Mouse (Mus musculus): ENCODE measurements around the gene Med22. TPM values are rescaled to one million over a fixed set of nuclear protein-coding genes. Genes with fewer than 3 reads are reported as not detected.
"Not testable (repeated sequence)": the region's sequence is repeated elsewhere in the genome, so short reads cannot be mapped to it uniquely, and the experiment has no call there.

The Med22 gene
- polyA plus RNA-seq, 1 experiment, result 30.3 TPM

DNA sequence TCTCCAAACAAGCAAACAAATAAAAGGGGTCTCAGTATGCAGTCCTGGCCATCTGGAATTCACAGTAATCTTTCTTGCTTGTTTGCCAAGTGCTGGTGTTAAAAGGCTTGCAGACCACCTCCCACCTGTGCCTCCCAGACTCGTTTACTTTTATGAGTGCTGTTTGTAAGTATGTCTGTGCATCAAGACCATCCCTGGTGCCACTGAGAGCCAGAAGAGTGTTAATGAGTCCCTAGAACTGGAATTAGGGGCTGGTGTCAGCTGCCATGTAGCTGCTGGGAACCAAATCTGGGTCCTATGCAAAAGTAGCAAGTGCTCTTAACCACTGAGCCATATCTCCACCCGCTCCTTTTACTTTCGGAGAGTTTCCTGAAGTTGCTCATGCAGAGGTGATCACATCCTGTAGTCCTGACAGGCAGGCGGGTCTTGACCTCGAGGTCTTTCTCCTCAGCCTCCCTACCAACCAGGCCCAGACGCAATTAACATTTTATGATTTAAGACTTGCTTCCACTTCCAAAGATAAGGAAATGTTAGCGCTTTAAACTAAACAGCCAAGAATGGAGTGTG is 8.6 kb downstream of the Med22 start:
- TF ChIP-seq CTCF (IDR thresholded peaks at IDR 0.05; ENCODE audit: control insufficient read depth, insufficient read depth, insufficient replicate concordance, low read depth, low read length), result no peak
- TF ChIP-seq POLR2A (IDR thresholded peaks at IDR 0.05; ENCODE audit: control insufficient read depth, low read depth, low read length), result no peak
- peak overlapping the region; percentile 99 for H3K4me3 ChIP-seq (ENCODE audit: control insufficient read depth, low read depth, low read length)
- peaks cover 3% of the 10 kb centered on the region for H3K36me3 ChIP-seq (ENCODE audit: control insufficient read depth, insufficient read depth, low read length)
- peaks cover 4% of the 10 kb centered on the region for H3K4me1 ChIP-seq (ENCODE audit: control insufficient read depth, insufficient read depth, low read length)
- H3K27ac ChIP-seq (ENCODE audit: control insufficient read depth, insufficient read depth, low read depth, low read length), result peak overlapping the region; percentile 73; the same call in 1 of the 2 replicates
- no peaks in the 10 kb centered on the region for H3K27me3 ChIP-seq (ENCODE audit: control insufficient read depth, insufficient read depth, low read length)

- H3K36me3 ChIP-seq (ENCODE audit: control insufficient read depth, insufficient read depth, low read length), result peaks cover 3% of the 10 kb centered on the region
- no peak overlapping the region for H3K27ac ChIP-seq (ENCODE audit: control insufficient read depth, insufficient read depth, low read depth, low read length)
- no peak overlapping the region for H3K4me3 ChIP-seq (ENCODE audit: control insufficient read depth, low read depth, low read length)
- TF ChIP-seq POLR2A (IDR thresholded peaks at IDR 0.05; ENCODE audit: control insufficient read depth, low read depth, low read length) (no peak), CTCF (IDR thresholded peaks at IDR 0.05; ENCODE audit: control insufficient read depth, insufficient read depth, insufficient replicate concordance, low read depth, low read length) (no peak)
- peaks cover 4% of the 10 kb centered on the region for H3K4me1 ChIP-seq (ENCODE audit: control insufficient read depth, insufficient read depth, low read length)
- no peaks in the 10 kb centered on the region for H3K27me3 ChIP-seq (ENCODE audit: control insufficient read depth, insufficient read depth, low read length)
These were observed 9.7 kb downstream of the Med22 start for GRCm38 (mm10) chr2:26900731-26901130.

GRCm38 (mm10) chr2:26895898-26896297 is 14.6 kb downstream of the Med22 start:
- Histone ChIP-seq H3K36me3 (ENCODE audit: control insufficient read depth, insufficient read depth, low read length) (peaks cover 3% of the 10 kb centered on the region), H3K27me3 (ENCODE audit: control insufficient read depth, insufficient read depth, low read length) (no peaks in the 10 kb centered on the region)
- TF ChIP-seq POLR2A (IDR thresholded peaks at IDR 0.05; ENCODE audit: control insufficient read depth, low read depth, low read length), result no peak
- no peak for TF ChIP-seq CTCF (IDR thresholded peaks at IDR 0.05; ENCODE audit: control insufficient read depth, insufficient read depth, insufficient replicate concordance, low read depth, low read length)

DNA sequence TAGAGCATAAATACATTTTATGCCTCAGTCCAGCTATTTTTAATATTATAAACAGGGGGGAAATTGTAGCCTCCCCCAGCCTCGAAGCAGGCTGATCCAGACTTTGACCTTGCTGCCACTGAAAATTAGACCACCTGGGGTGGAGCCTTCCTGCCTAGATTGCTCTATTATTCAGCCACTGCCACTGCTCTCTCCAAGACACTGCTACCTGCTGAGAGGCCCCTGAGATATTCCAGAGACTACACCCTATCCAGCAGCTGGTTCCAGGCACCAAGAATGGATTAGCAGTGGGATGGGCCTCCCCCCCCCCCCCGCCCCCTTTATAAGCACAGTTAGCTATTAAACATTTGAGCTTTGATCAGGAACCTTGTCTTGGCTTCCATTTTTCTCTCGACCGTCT is 24.3 kb downstream of the Med22 start:
- not testable (repeated sequence) for H3K4me1 ChIP-seq (ENCODE audit: control insufficient read depth, insufficient read depth, low read length); H3K27me3 ChIP-seq (ENCODE audit: control insufficient read depth, insufficient read depth, low read length); H3K36me3 ChIP-seq (ENCODE audit: control insufficient read depth, insufficient read depth, low read length); H3K4me3 ChIP-seq (ENCODE audit: control insufficient read depth, low read depth, low read length); H3K27ac ChIP-seq (ENCODE audit: control insufficient read depth, insufficient read depth, low read depth, low read length)

More at GRCm38 (mm10) chr2:26895898-26896297, 14.6 kb downstream of the Med22 start:
- Histone ChIP-seq H3K27ac (ENCODE audit: control insufficient read depth, insufficient read depth, low read depth, low read length) (no peak overlapping the region), H3K4me1 (ENCODE audit: control insufficient read depth, insufficient read depth, low read length) (no peaks in the 10 kb centered on the region), H3K4me3 (ENCODE audit: control insufficient read depth, low read depth, low read length) (no peak overlapping the region)

DNA sequence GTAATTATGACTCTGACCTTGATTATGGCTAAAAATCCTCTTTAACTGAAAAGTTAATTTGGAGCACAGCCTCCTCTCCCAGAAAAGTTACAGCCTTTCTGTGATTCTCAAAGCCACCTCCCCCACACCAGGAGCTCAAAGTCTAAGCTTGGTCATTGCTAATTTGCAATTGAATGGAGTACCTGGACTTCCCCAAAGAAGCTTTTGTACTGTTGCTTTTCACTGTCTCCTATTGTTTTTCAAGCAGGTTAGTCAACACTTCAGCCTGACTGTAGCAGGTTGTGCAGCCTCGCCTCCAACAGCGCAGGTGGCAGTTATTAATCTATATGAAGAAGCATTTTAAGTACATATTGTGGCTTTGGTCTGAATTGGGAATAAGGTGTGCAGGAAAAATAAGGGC is 24.9 kb downstream of the Med22 start:
- not testable (repeated sequence) for H3K4me3 ChIP-seq (ENCODE audit: control insufficient read depth, low read depth, low read length); H3K4me1 ChIP-seq (ENCODE audit: control insufficient read depth, insufficient read depth, low read length); H3K27me3 ChIP-seq (ENCODE audit: control insufficient read depth, insufficient read depth, low read length); H3K36me3 ChIP-seq (ENCODE audit: control insufficient read depth, insufficient read depth, low read length); H3K27ac ChIP-seq (ENCODE audit: control insufficient read depth, insufficient read depth, low read depth, low read length)

DNA sequence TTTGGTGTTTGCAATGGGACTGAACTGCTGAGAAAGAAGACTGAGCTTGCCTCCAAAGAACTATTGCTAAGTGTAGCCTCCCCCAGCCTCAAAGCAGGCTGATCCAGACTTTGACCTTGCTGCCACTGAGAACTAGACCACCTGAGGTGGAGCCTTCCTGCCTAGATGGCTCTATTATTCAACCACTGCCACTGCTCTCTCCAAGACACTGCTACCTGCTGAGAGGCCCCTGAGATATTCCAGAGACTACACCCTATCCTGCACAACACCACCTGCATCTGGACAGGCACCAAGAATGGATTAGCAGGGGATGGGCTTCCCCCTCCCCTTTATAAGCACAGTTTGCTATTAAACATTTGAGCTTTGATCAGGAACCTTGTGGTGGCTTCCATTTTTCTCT is 31.9 kb downstream of the Med22 start:
- TF ChIP-seq CTCF (IDR thresholded peaks at IDR 0.05; ENCODE audit: control insufficient read depth, insufficient read depth, insufficient replicate concordance, low read depth, low read length), result no peak
- no peak for TF ChIP-seq POLR2A (IDR thresholded peaks at IDR 0.05; ENCODE audit: control insufficient read depth, low read depth, low read length)

DNA sequence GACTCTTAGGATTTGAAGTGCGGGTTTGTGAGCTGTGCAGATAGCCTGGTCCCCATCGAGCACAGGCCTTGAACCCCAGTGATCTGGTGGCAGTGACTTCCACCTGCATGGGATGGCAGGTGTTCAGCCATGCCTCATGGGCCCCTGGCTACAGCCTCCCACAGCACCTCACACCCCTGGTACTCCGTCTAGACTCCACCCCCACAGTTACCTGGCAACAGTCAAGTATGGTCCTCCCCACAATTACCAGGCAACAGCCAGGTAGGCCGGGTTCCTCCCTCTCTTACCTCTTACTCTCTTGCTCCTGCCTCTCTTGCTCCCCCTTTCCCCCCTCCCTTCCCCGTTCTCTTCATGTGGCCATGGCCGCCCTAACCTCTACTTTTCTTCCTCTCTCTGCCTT is 39.8 kb downstream of the Med22 start:
- no peak overlapping the region for H3K4me3 ChIP-seq (ENCODE audit: control insufficient read depth, low read depth, low read length)
- peaks cover 7% of the 10 kb centered on the region for H3K4me1 ChIP-seq (ENCODE audit: control insufficient read depth, insufficient read depth, low read length)
- TF ChIP-seq POLR2A (IDR thresholded peaks at IDR 0.05; ENCODE audit: control insufficient read depth, low read depth, low read length), result no peak
- no peak for TF ChIP-seq CTCF (IDR thresholded peaks at IDR 0.05; ENCODE audit: control insufficient read depth, insufficient read depth, insufficient replicate concordance, low read depth, low read length)
- H3K27me3 ChIP-seq (ENCODE audit: control insufficient read depth, insufficient read depth, low read length), result no peaks in the 10 kb centered on the region
- H3K27ac ChIP-seq (ENCODE audit: control insufficient read depth, insufficient read depth, low read depth, low read length), result no peak overlapping the region
- H3K36me3 ChIP-seq (ENCODE audit: control insufficient read depth, insufficient read depth, low read length), result no peaks in the 10 kb centered on the region

More for the DNA sequence above, 31.9 kb downstream of the Med22 start:
- H3K36me3 ChIP-seq (ENCODE audit: control insufficient read depth, insufficient read depth, low read length), result no peaks in the 10 kb centered on the region
- H3K4me3 ChIP-seq (ENCODE audit: control insufficient read depth, low read depth, low read length), result no peak overlapping the region
- no peaks in the 10 kb centered on the region for H3K27me3 ChIP-seq (ENCODE audit: control insufficient read depth, insufficient read depth, low read length)
- no peaks in the 10 kb centered on the region for H3K4me1 ChIP-seq (ENCODE audit: control insufficient read depth, insufficient read depth, low read length)
- no peak overlapping the region for H3K27ac ChIP-seq (ENCODE audit: control insufficient read depth, insufficient read depth, low read depth, low read length)

DNA sequence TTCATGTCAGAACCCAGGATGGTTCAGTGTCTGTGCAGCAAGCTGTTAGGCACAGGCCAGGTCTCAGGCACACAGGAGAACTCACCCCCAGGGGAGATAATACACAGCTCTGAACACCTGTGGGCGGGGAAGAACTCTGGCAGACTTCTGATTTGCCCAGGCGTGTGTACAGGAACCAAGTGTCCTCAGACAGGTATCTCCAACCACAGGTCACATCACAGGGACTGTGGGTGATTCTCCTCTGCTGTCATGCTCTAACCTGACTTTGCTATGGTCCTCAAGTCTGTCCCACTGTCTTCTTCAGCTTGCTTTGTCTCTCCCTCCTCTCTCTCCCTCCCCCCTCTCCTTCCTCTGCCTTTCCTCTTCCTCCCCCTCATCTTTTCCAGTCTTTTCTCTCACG is 45.6 kb downstream of the Med22 start, which contains the start of gene Abo:
Abo (minus strand) TSS at position 101 of the 400 bp plus-strand sequence.
- H3K4me1 ChIP-seq (ENCODE audit: control insufficient read depth, insufficient read depth, low read length), result no peaks in the 10 kb centered on the region
- no peak within 1 kb of the TSS for H3K4me3 ChIP-seq (ENCODE audit: control insufficient read depth, low read depth, low read length)
- no peak within 1 kb of the TSS for H3K27ac ChIP-seq (ENCODE audit: control insufficient read depth, insufficient read depth, low read depth, low read length)
- no peak for TF ChIP-seq POLR2A (IDR thresholded peaks at IDR 0.05; ENCODE audit: control insufficient read depth, low read depth, low read length)
- TF ChIP-seq CTCF (IDR thresholded peaks at IDR 0.05; ENCODE audit: control insufficient read depth, insufficient read depth, insufficient replicate concordance, low read depth, low read length), result no peak
- H3K36me3 ChIP-seq (ENCODE audit: control insufficient read depth, insufficient read depth, low read length), result no peaks in the 10 kb centered on the region
- no peaks in the 10 kb centered on the region for H3K27me3 ChIP-seq (ENCODE audit: control insufficient read depth, insufficient read depth, low read length)
